Mouse (Mus musculus): ENCODE results near the gene Zkscan16. TPM values are rescaled to one million over a fixed set of nuclear protein-coding genes. Genes with fewer than 3 reads are reported as not detected.
A peak's percentile ranks its signal among the peaks of the same experiment; 100 is the strongest.

The Zkscan16 gene
- total RNA-seq, 2 experiments from 2014 or later: 40.8 to 42.0 TPM

- no peak for DNase-seq (ENCODE audit: extremely low spot score in 1 of 2, low spot score in 1 of 2)
Measured at GRCm38 (mm10) chr4:58995251-58995693, 51.8 kb downstream of the Zkscan16 start.

GRCm38 (mm10) chr4:58997081-58997480 is 53.7 kb downstream of the Zkscan16 start:
- no peak for DNase-seq (ENCODE audit: extremely low spot score in 1 of 2, low spot score in 1 of 2)

- DNase-seq (ENCODE audit: extremely low spot score in 1 of 2, low spot score in 1 of 2): no peak
Measured at GRCm38 (mm10) chr4:58998688-58999087, 55.3 kb downstream of the Zkscan16 start.

GRCm38 (mm10) chr4:58999686-59000085 is 56.3 kb downstream of the Zkscan16 start:
- peak; percentile 46 to 75 for DNase-seq (ENCODE audit: extremely low spot score in 1 of 2, low spot score in 1 of 2)

- no peak for DNase-seq (ENCODE audit: extremely low spot score in 1 of 2, low spot score in 1 of 2)
Measured at GRCm38 (mm10) chr4:59000614-59001013, 57.2 kb downstream of the Zkscan16 start.

GRCm38 (mm10) chr4:59002948-59003805 is 59.7 kb downstream of the Zkscan16 start, which contains the start of gene Gm20503:
TSS of gene Gm20503 (plus strand) at chr4:59003210.
- peak; percentile 78 for DNase-seq (ENCODE audit: extremely low spot score in 1 of 2, low spot score in 1 of 2)

- DNase-seq (ENCODE audit: extremely low spot score in 1 of 2, low spot score in 1 of 2): no peak
Measured at GRCm38 (mm10) chr4:59003806-59004200, 60.4 kb downstream of the Zkscan16 start.

GRCm38 (mm10) chr4:59006211-59006610 is 62.8 kb downstream of the Zkscan16 start:
- no peak for DNase-seq (ENCODE audit: extremely low spot score in 1 of 2, low spot score in 1 of 2)

GRCm38 (mm10) chr4:59007016-59007415 is 63.6 kb downstream of the Zkscan16 start:
- no peak for DNase-seq (ENCODE audit: extremely low spot score in 1 of 2, low spot score in 1 of 2)

Other genes with a start within 250 kb of the Zkscan16 start
- gene Olfr267, start 155.9 kb upstream of the Zkscan16 start, total RNA-seq (2021): under 1 TPM; 0.15 to 0.28 TPM
- gene Ecpas, start 30.9 kb upstream of the Zkscan16 start, total RNA-seq (2021): 100 to 1,000 TPM; 116 to 132 TPM
- gene Ptgr1, start 43.5 kb downstream of the Zkscan16 start, total RNA-seq (2021): 1 to 10 TPM; 2.9 to 3.2 TPM
- gene Dnajc25, start 51.4 kb downstream of the Zkscan16 start, total RNA-seq (2021): 1 to 10 TPM; 5.5 to 5.8 TPM
- gene Gm20503, start 59.6 kb downstream of the Zkscan16 start, total RNA-seq (2021): 1 to 10 TPM in 1 of 2 experiments, under 1 TPM in 1; 0.66 to 5.9 TPM
- 100 to 1,000 TPM in 1 of 2 experiments, 10 to 100 TPM in 1; 91.5 to 100 TPM for gene Gng10, start 91.5 kb downstream of the Zkscan16 start, total RNA-seq (2021)
- not detected for gene AI481877, start 195.4 kb downstream of the Zkscan16 start, total RNA-seq (2021)
- 10 to 100 TPM; 71.5 to 72.6 TPM for gene Ugcg, start 245.6 kb downstream of the Zkscan16 start, total RNA-seq (2021)

Measured in layer of hippocampus, postnatal 25 days (tissue).